In genomic region chr2:20931761-20932160, GRCm38 (mm10) we compare ENCODE assay signal across 2 mouse cellular contexts. TPM values are rescaled to one million over a fixed set of nuclear protein-coding genes. Genes with fewer than 3 reads are reported as not detected.
DNase-seq lines count a peak whose midpoint lies in the region; TF ChIP-seq lines count a peak whose summit lies in the region.
"Not testable (repeated sequence)": the region's sequence is repeated elsewhere in the genome, so short reads cannot be mapped to it uniquely, and the experiment has no call there.

No protein-coding gene starts in this region.

- not testable (repeated sequence) for TF ChIP-seq EP300 in CH12.LX (IDR thresholded peaks at IDR 0.05; ENCODE audit: low read length)

- H3K27ac ChIP-seq in CH12.LX (ENCODE audit: insufficient read depth, low read depth); ES-E14 (ENCODE audit: insufficient read depth, low read depth, low read length, poor library complexity, severe bottlenecking): not testable (repeated sequence)

- TF ChIP-seq POLR2A in CH12.LX (IDR thresholded peaks at IDR 0.05; ENCODE audit: low read depth, low read length) = not testable (repeated sequence)

- TF ChIP-seq RAD21 in CH12.LX (IDR thresholded peaks at IDR 0.05; ENCODE audit: low read depth, low read length) = not testable (repeated sequence)

- not testable (repeated sequence) for H3K79me2 ChIP-seq in CH12.LX (replicated peaks; ENCODE audit: control insufficient read depth, extremely low read depth, insufficient read depth, poor library complexity, severe bottlenecking)

- H3K27me3 ChIP-seq in CH12.LX (replicated peaks) = not testable (repeated sequence)

- not testable (repeated sequence) for TF ChIP-seq CTCF in CH12.LX (conservative IDR thresholded peaks at IDR 0.05 in 1 of 2, IDR thresholded peaks at IDR 0.05 in 1 of 2; ENCODE audit: low read depth in 2 of 2, low read length in 2 of 2)

- dilution Hi-C loops in CH12.LX (cut with MboI; ENCODE audit: extremely low pct_ligation_motif_present, extremely low pct_unique_long_range_greater_than_20kb, low sequenced_read_pairs) = not testable (repeated sequence)

- not testable (repeated sequence) for H3K9ac ChIP-seq in CH12.LX (ENCODE audit: insufficient read depth, low read depth); ES-E14 (ENCODE audit: insufficient read depth, low read depth, low read length, poor library complexity, severe bottlenecking)

- peaks cover 0 to 16% of the 10 kb centered on the region in 2 experiments for H3K36me3 ChIP-seq in CH12.LX (replicated peaks in 1 of 2; ENCODE audit: control insufficient read depth in 1 of 2, insufficient read depth in 1 of 2, low read length in 1 of 2)
- not testable (repeated sequence) for H3K36me3 ChIP-seq in ES-E14 (ENCODE audit: control insufficient read depth, insufficient read depth, low read length, poor library complexity, severe bottlenecking)

- not testable (repeated sequence) for DNase-seq in CH12.LX (ENCODE audit: extremely low read depth); ES-E14 (ENCODE audit: low read depth, low spot score)

- H3K4me1 ChIP-seq in CH12.LX (ENCODE audit: control insufficient read depth in 1 of 2, insufficient read depth in 2 of 2) = not testable (repeated sequence)
- H3K4me1 ChIP-seq in ES-E14 (ENCODE audit: control insufficient read depth in 2 of 2, insufficient read depth in 2 of 2, low read length in 2 of 2, poor library complexity in 1 of 2) = peaks cover 18 to 25% of the 10 kb centered on the region in 2 experiments

- in situ Hi-C loops in CH12.LX (cut with MboI; ENCODE audit: low pct_ligation_motif_present, low pct_unique_long_range_greater_than_20kb, low sequenced_read_pairs); ES-E14 (cut with MboI; ENCODE audit: low sequenced_read_pairs in 2 of 2, unreplicated experiment in 2 of 2): not testable (repeated sequence)

- not testable (repeated sequence) for H3K4me3 ChIP-seq in CH12.LX (replicated peaks in 1 of 3; ENCODE audit: low read depth in 2 of 3, low read length in 2 of 3, poor library complexity in 1 of 3); ES-E14 (ENCODE audit: insufficient read depth in 1 of 2, low read depth in 1 of 2, low read length in 2 of 2, poor library complexity in 1 of 2, severe bottlenecking in 1 of 2)

- H3K4me2 ChIP-seq in CH12.LX (ENCODE audit: insufficient read depth, low read depth, poor library complexity, severe bottlenecking) = not testable (repeated sequence)

- H3K9me3 ChIP-seq in CH12.LX (replicated peaks; ENCODE audit: low read length); ES-E14 (ENCODE audit: control insufficient read depth, insufficient read depth, low read depth, low read length): not testable (repeated sequence)

TF ChIP-seq in CH12.LX, 34 proteins besides CTCF, POLR2A, EP300 and RAD21:
- TF ChIP-seq ZNF384 (IDR thresholded peaks at IDR 0.05; ENCODE audit: low read depth, low read length) = peak; percentile 54; the same call in 1 of the 2 replicates

TF ChIP-seq in ES-E14, 5 proteins besides CTCF, POLR2A, EP300 and RAD21:
- TF ChIP-seq ZNF384 (IDR thresholded peaks at IDR 0.05; ENCODE audit: low read depth, low read length) = peak; percentile 89

RNA-seq across cellular contexts. Expression of gene Arhgap21, which starts 36.9 kb away (rescaled TPM):
- total RNA-seq in CH12.LX (2012; rRNA removed) (7.2 and 10.8 TPM in 2 replicates), CH12.LX (2014; rRNA removed) (5.2 and 7.6 TPM in 2 replicates), ES-E14 (2012; rRNA removed) (35.6 and 40.1 TPM in 2 replicates)
- 22.7 and 25.0 TPM in 2 replicates for polyA plus RNA-seq in CH12.LX (2012; ENCODE audit: insufficient read length, low read depth)
